ENCODE assay signal across 18 mouse cellular contexts in the genomic region with DNA sequence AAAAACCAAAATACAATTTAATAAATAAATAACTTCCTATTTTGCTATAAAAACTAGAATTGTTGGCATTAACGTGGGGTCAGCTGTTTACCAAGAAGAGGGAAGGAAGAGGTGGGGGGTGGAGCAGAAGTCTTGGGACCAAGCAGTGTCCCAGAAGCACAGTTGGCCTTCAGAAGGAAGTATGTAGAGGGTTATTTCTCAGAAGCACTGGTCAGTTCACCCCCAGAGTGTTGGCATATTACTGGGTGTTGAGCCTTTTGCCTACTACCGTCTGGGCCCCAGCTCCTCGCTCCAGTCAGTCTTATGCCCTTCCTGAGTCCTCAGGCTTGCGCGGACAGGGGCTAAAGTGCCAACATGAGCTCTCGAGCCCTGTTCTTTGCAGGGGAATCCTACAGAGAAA. TPM values are rescaled to one million over a fixed set of nuclear protein-coding genes. Genes with fewer than 3 reads are reported as not detected.
DNase-seq lines count a peak whose midpoint lies in the region; ATAC-seq and TF ChIP-seq lines count a peak whose summit lies in the region.
"Had no signal": no experiment of that assay in that cellular context is flagged by ENCODE, and none has a peak within 500 bp of the region (broad histone marks: within the 10 kb centered on the region; RNA-seq: fewer than 3 reads in every experiment).

No protein-coding gene starts in this region.

- WGBS in lung, postnatal 0 days, result 83% methylated on average over 6 of the region's 6 CpGs
- WGBS in bone marrow, adult 2 months, result 49% methylated on average over 6 of the region's 6 CpGs
- WGBS in liver, embryonic 16.5 days (ENCODE audit: insufficient replicate concordance), result 72% methylated on average over 6 of the region's 6 CpGs
- WGBS in hindbrain, embryonic 16.5 days, result 87% methylated on average over 6 of the region's 6 CpGs

- peak; percentile 63 for DNase-seq in adrenal gland, postnatal 10 days
- no peak for DNase-seq in adrenal gland, postnatal 4 days (ENCODE audit: low spot score in 2 of 2)
- DNase-seq in lung, postnatal 0 days (ENCODE audit: low spot score), result peak; percentile 47
- DNase-seq in lung, postnatal 10 days, result no peak
- DNase-seq in ovary, postnatal 36 days (ENCODE audit: low spot score), result no peak
- DNase-seq: cerebellum, adult 18-20 months; left cerebral cortex, postnatal 4 days; lung, embryonic 14.5 days; spleen, adult 18-20 months had no signal

- H3K4me3 ChIP-seq in lung, postnatal 0 days (ENCODE audit: low read depth, low read length), result no peak overlapping the region
- no peak overlapping the region for H3K4me3 ChIP-seq in bone marrow, adult 2 months (replicated peaks; ENCODE audit: control insufficient read depth, low read depth, low read length)
- no peak overlapping the region for H3K4me3 ChIP-seq in liver, embryonic 16.5 days (ENCODE audit: low read depth, low read length)
- H3K4me3 ChIP-seq in hindbrain, embryonic 16.5 days (ENCODE audit: low read length), result no peak overlapping the region

- no peak for TF ChIP-seq POLR2A in bone marrow, adult 2 months (IDR thresholded peaks at IDR 0.05; ENCODE audit: borderline replicate concordance, control insufficient read depth, low read depth, low read length)

- H3K9ac ChIP-seq in lung, postnatal 0 days (replicated peaks; ENCODE audit: low read depth), result no peak overlapping the region
- no peak overlapping the region for H3K9ac ChIP-seq in liver, embryonic 16.5 days (ENCODE audit: low read depth, low read length)
- no peak overlapping the region for H3K9ac ChIP-seq in hindbrain, embryonic 16.5 days (ENCODE audit: low read depth, low read length)

- no peaks in the 10 kb centered on the region for H3K36me3 ChIP-seq in lung, postnatal 0 days (ENCODE audit: insufficient read depth, low read length)
- no peaks in the 10 kb centered on the region for H3K36me3 ChIP-seq in liver, embryonic 16.5 days (ENCODE audit: control insufficient read depth, insufficient read depth)
- H3K36me3 ChIP-seq in hindbrain, embryonic 16.5 days (ENCODE audit: control insufficient read depth, insufficient read depth, low read length), result no peaks in the 10 kb centered on the region
- H3K36me3 ChIP-seq: embryonic facial prominence, embryonic 12.5 days; heart, embryonic 15.5 days; intestine, embryonic 15.5 days had no signal

- TF ChIP-seq EP300 in lung, postnatal 0 days (IDR thresholded peaks at IDR 0.05), result no peak

- H3K9me3 ChIP-seq in lung, postnatal 0 days (ENCODE audit: low read length), result no peaks in the 10 kb centered on the region
- H3K9me3 ChIP-seq in liver, embryonic 16.5 days (replicated peaks; ENCODE audit: control insufficient read depth, low read length), result no peaks in the 10 kb centered on the region
- H3K9me3 ChIP-seq in hindbrain, embryonic 16.5 days (ENCODE audit: control insufficient read depth, low read length), result no peaks in the 10 kb centered on the region
- H3K9me3 ChIP-seq: embryonic facial prominence, embryonic 12.5 days; heart, embryonic 15.5 days; intestine, embryonic 15.5 days had no signal

- peaks cover 5% of the 10 kb centered on the region; the same call in 1 of the 2 replicates for H3K4me1 ChIP-seq in lung, postnatal 0 days (ENCODE audit: insufficient read depth, low read depth, low read length)
- H3K4me1 ChIP-seq in bone marrow, adult 2 months (ENCODE audit: control insufficient read depth, insufficient read depth, low read length), result peaks cover 6% of the 10 kb centered on the region
- H3K4me1 ChIP-seq in liver, embryonic 16.5 days (ENCODE audit: control insufficient read depth, low read depth, low read length), result peaks cover 15% of the 10 kb centered on the region
- H3K4me1 ChIP-seq in hindbrain, embryonic 16.5 days (ENCODE audit: control insufficient read depth, insufficient read depth, low read depth, low read length), result peaks cover 7% of the 10 kb centered on the region

- H3K27me3 ChIP-seq in lung, postnatal 0 days (replicated peaks; ENCODE audit: insufficient read depth, low read length), result no peaks in the 10 kb centered on the region
- H3K27me3 ChIP-seq in liver, embryonic 16.5 days (ENCODE audit: control insufficient read depth, insufficient read depth, low read depth, low read length), result no peaks in the 10 kb centered on the region
- H3K27me3 ChIP-seq in hindbrain, embryonic 16.5 days (replicated peaks; ENCODE audit: control insufficient read depth, insufficient read depth, low read length), result no peaks in the 10 kb centered on the region
- H3K27me3 ChIP-seq: embryonic facial prominence, embryonic 12.5 days; heart, embryonic 15.5 days; intestine, embryonic 15.5 days; Patski had no signal

- H3K4me2 ChIP-seq in lung, postnatal 0 days (replicated peaks; ENCODE audit: low read depth, low read length), result no peak overlapping the region
- no peak overlapping the region for H3K4me2 ChIP-seq in liver, embryonic 16.5 days (ENCODE audit: low read depth, low read length)
- H3K4me2 ChIP-seq in hindbrain, embryonic 16.5 days (ENCODE audit: low read length), result no peak overlapping the region

- ATAC-seq in lung, postnatal 0 days, result no peak
- ATAC-seq in liver, embryonic 16.5 days (ENCODE audit: low read depth), result no peak
- no peak for ATAC-seq in hindbrain, embryonic 16.5 days

- no peak for TF ChIP-seq CTCF in lung, postnatal 0 days (IDR thresholded peaks at IDR 0.05)
- no peak for TF ChIP-seq CTCF in bone marrow, adult 2 months (IDR thresholded peaks at IDR 0.05; ENCODE audit: control insufficient read depth, insufficient read depth, low read length)

- H3K27ac ChIP-seq in lung, postnatal 0 days (ENCODE audit: low read length), result no peak overlapping the region
- H3K27ac ChIP-seq in bone marrow, adult 2 months (ENCODE audit: control insufficient read depth, insufficient read depth, low read depth, low read length, poor library complexity), result peak overlapping the region; percentile 60
- H3K27ac ChIP-seq in liver, embryonic 16.5 days (ENCODE audit: low read length), result peak overlapping the region; percentile 15; the same call in 1 of the 2 replicates
- H3K27ac ChIP-seq in hindbrain, embryonic 16.5 days (ENCODE audit: low read depth, low read length), result no peak overlapping the region
- H3K27ac ChIP-seq: embryonic facial prominence, embryonic 12.5 days; intestine, embryonic 15.5 days had no signal

RNA-seq across cellular contexts. Expression of a gene that starts 1.2 kb away (rescaled TPM):
- total RNA-seq in adrenal gland, postnatal 10 days (2021), result 10 to 100 TPM; 17.6 to 21.4 TPM
- total RNA-seq in adrenal gland, postnatal 4 days (2021), result 10 to 100 TPM; 17.3 to 17.6 TPM
- polyA plus RNA-seq in lung, postnatal 0 days (2015; fragmentation: Nextera tagmentation; extraction: Ambion mirVana), result 10.6 and 10.8 TPM in 2 replicates
- polyA plus RNA-seq in bone marrow, adult 2 months (2011; ENCODE audit: insufficient read depth, insufficient read length, low replicate concordance, missing spikeins), result 8.4 and 20.8 TPM in 2 replicates
- 8.8 and 9.1 TPM in 2 replicates for polyA plus RNA-seq in liver, embryonic 16.5 days (2015; fragmentation: Nextera tagmentation; extraction: Ambion mirVana)
- polyA plus RNA-seq in hindbrain, embryonic 16.5 days (2015; fragmentation: Nextera tagmentation; extraction: Ambion mirVana), result 23.5 and 24.2 TPM in 2 replicates

RNA-seq across cellular contexts. Expression of a gene that starts 12.3 kb away (rescaled TPM):
- 10 to 100 TPM; 14.8 to 15.4 TPM for total RNA-seq in adrenal gland, postnatal 10 days (2021)
- total RNA-seq in adrenal gland, postnatal 4 days (2021), result 1 to 10 TPM; 7.2 to 8.8 TPM
- 38.4 and 38.6 TPM in 2 replicates for polyA plus RNA-seq in lung, postnatal 0 days (2015; fragmentation: Nextera tagmentation; extraction: Ambion mirVana)
- polyA plus RNA-seq in bone marrow, adult 2 months (2011; ENCODE audit: insufficient read depth, insufficient read length, low replicate concordance, missing spikeins), result not detected in 2 replicates
- 17.5 and 20.1 TPM in 2 replicates for polyA plus RNA-seq in liver, embryonic 16.5 days (2015; fragmentation: Nextera tagmentation; extraction: Ambion mirVana)
- 0.18 and 0.27 TPM in 2 replicates for polyA plus RNA-seq in hindbrain, embryonic 16.5 days (2015; fragmentation: Nextera tagmentation; extraction: Ambion mirVana)
- total RNA-seq: common myeloid progenitor, adult 5-6 weeks; left cerebral cortex, postnatal 4 days; neutrophil, adult 5-6 weeks had no signal

RNA-seq across cellular contexts. Expression of a gene that starts 19.6 kb away (rescaled TPM):
- 10 to 100 TPM; 28.2 to 28.7 TPM for total RNA-seq in adrenal gland, postnatal 10 days (2021)
- total RNA-seq in adrenal gland, postnatal 4 days (2021), result 10 to 100 TPM; 21.0 to 25.3 TPM
- polyA plus RNA-seq in lung, postnatal 0 days (2015; fragmentation: Nextera tagmentation; extraction: Ambion mirVana), result 38.9 and 39.7 TPM in 2 replicates
- 3.7 and 8.3 TPM in 2 replicates for polyA plus RNA-seq in bone marrow, adult 2 months (2011; ENCODE audit: insufficient read depth, insufficient read length, low replicate concordance, missing spikeins)
- polyA plus RNA-seq in liver, embryonic 16.5 days (2015; fragmentation: Nextera tagmentation; extraction: Ambion mirVana), result 4.1 and 4.3 TPM in 2 replicates
- polyA plus RNA-seq in hindbrain, embryonic 16.5 days (2015; fragmentation: Nextera tagmentation; extraction: Ambion mirVana), result 35.7 and 47.9 TPM in 2 replicates

Comparison
In these comparisons a context has a peak if more than half of its experiments do, and no peak if none do; other contexts are left out.
1. DNase-seq: peak in adrenal gland, postnatal 10 days (single experiment) and lung, postnatal 0 days (single experiment); none in adrenal gland, postnatal 4 days (0 of 2), lung, postnatal 10 days (single experiment) and ovary, postnatal 36 days (single experiment).
2. H3K27ac ChIP-seq: peak in bone marrow, adult 2 months (single experiment) and liver, embryonic 16.5 days (single experiment); none in lung, postnatal 0 days (single experiment) and hindbrain, embryonic 16.5 days (single experiment).